Mouse (Mus musculus) granulocyte monocyte progenitor cell, adult 5-6 weeks (primary cell): ENCODE measurements around the gene Tmem91. TPM values are rescaled to one million over a fixed set of nuclear protein-coding genes. Genes with fewer than 3 reads are reported as not detected.

Experiments
- ATAC-seq: replicated peaks from 2 replicates; pipeline ENCODE4 v1.8.0; 2016; ENCODE audit warnings: mild to moderate bottlenecking, moderate TSS enrichment, inconsistent platforms; ENCODE audit not compliant: poor library complexity, severe bottlenecking
- total RNA-seq, 2 experiments: library from RNA; stranded (forward) in 1 of 2; stranded (reverse) in 1 of 2; fragments of 200-712, 200-1000 nt in 1 of 2; fragments of >200 nt in 1 of 2; fragmentation: Nextera tagmentation in 1 of 2; gene quantifications; 2 replicates each; pipeline ENCODE4 v1.2.3; 2014 to 2017

Tmem91 gene
- total RNA-seq, 2 experiments from 2014 or later, result 0.75 TPM; not detected in 1

DNA sequence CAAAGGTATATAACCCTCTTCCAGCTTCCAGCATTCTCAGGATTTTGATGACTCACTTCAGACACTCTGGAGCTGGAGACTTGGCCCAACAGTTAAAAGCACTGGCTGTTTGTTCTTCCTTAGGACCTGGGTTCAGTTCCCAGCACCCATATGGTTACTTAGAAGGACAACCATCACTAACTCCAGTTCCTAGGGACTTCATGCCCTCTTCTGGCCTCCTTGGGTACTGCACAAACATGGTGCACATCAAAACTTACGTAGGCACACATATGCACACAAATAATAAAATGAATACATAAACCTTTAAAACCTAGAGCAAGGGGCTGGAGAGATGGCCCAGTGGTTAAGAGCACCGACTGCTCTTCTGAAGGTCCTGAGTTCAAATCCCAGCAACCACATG lies 27.4 kb upstream of the Tmem91 start:
- ATAC-seq, result no peak

DNA sequence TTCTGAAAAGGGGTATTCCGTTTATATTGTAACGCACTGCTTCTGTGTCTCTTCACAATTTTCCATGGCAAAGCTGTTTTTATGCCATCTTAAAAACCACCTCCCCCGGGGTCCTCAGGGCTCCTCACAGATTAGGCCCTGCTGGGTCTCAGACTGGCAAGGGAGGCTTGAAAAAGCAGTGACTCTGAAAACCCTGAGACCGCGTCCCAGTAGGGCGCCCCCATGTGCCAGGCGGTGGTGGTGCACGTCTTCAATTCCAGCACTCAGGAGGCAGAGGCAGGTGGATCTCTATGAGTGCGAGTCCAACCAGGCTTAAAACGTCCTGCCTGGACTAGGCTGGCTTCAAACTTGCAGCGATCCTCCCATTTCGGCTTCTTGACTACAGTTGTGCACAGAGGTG lies 25.8 kb upstream of the Tmem91 start:
- ATAC-seq, result no peak

DNA sequence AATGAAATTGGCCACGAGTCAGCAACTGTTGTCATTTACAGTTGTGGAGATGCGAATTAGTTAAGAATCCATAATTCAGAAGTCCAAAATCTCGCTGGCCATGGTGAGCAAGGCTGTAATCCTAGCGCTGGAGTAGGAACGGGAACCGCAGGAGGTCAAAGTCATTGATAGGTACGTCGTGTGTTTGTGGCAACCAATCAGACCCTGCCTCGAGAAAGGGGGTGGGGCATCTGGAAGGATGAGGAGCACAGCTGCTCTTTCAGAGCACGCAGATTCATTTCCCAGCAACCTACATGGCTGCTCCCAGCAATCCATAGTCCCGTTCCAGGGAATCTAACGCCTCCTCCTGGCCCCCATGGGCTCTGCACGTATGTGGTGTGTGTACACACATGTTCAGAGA lies 24.9 kb upstream of the Tmem91 start:
- no peak for ATAC-seq

DNA sequence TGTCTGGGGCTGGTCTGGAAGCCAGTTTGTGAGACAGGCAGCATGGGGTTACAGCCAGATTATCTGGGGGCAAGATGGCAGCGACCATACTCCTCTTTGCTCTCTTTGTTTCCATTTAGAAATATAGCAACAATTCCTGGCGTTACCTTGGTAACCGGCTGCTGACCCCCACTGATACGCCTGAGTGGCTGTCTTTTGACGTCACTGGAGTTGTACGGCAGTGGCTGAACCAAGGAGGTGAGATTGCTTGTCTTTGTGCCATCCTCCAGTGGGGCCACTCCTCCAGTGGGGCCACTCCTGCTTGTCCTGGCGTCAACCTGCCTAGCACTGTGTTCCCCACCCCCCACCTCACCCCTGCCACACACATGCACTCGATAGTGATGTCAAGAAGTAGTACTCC lies 19.1 kb upstream of the Tmem91 start:
- no peak for ATAC-seq

DNA sequence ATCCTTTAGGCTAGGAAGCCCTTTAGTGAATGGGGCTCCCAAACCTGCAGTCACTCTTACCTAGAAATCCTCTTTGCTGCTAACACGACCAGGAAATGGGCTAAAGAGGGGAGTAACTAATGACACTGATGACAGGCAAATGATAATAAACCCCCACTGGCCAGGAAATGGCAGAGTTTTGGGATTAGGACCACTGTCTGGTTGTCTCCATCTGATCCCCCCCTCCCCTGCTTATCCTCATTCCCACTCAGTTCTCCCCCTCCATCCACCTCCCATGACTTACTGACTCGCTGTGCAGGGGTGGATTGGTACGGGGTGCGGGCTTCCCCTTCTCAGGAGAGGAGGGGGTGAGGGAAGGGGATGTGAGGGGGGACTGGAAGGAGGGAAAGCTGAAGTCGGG lies 15.1 kb upstream of the Tmem91 start:
- no peak for ATAC-seq

DNA sequence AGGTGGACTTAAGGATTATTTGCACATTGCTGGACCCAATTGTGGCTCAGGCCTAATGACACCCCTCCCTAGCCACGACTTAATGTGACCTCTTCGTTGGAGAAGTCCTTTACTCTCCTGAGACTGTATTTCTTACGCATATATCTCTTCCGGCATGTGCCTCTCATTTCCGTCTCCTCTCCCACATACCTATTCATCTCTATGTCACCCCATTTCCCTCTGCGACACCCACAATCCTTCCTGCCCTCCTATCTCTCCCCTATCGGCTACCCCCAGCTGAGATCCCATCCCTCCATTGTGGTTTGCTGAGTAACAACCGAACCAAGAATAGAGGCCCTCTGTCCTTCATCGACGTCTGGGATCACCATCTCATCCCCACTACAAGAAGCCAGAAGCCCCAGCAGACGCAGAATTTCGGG lies 14.6 kb upstream of the Tmem91 start:
- ATAC-seq, result peak; percentile 0; the same call in 1 of the 2 replicates

DNA sequence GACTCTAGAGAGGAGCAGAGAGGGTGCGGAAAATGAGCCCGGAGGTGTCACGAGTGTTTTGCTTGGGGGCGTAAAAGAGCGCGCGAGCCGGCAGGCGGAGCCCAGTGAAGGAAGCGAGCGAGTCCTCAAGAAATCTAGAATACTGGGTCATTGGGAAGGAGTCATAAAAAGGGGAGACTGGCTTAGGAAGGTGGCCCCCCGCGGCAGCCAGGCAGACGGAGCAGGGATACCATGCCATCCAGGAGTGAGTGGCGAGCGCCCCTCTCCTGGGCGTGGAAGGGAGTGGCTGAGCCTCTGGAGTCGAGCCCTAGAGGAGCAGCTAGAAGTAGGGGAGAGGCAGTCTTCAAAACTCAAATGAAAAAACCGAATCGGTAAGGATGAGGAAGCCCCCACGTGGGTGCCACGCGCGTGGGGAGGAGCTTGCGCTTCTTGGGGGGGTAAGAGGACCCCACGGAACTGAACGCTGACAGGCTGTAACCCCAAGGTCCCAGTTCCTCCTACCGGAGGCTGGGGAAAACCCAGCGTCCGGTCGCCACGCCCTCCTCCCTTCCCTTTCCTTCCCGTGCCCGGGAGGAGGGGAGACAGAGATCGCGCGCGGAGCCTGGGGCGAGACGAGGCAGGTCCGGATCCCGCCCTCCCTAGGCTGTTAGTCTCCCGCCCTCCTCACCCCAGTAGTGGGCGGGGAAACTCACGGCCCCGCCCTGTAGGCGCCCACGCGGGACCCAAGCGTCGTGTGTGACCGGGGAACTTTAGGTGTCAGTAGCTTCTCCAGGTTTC lies 14.0 kb upstream of the Tmem91 start:
- peak; percentile 70 for ATAC-seq

DNA sequence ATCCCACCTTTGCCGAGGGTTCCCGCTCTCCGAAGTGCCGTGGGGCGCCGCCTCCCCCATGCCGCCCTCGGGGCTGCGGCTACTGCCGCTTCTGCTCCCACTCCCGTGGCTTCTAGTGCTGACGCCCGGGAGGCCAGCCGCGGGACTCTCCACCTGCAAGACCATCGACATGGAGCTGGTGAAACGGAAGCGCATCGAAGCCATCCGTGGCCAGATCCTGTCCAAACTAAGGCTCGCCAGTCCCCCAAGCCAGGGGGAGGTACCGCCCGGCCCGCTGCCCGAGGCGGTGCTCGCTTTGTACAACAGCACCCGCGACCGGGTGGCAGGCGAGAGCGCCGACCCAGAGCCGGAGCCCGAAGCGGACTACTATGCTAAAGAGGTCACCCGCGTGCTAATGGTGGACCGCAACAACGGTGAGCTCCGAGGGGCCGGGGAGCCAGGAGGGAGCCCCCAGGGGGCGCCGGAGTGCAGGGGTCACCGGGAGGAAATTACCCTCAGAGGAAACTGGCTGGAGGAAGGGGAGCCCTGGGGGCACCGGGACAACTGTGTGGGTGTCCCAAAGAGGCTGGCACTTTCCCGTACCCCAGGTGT lies 12.9 kb upstream of the Tmem91 start:
- ATAC-seq, result peak; percentile 8

DNA sequence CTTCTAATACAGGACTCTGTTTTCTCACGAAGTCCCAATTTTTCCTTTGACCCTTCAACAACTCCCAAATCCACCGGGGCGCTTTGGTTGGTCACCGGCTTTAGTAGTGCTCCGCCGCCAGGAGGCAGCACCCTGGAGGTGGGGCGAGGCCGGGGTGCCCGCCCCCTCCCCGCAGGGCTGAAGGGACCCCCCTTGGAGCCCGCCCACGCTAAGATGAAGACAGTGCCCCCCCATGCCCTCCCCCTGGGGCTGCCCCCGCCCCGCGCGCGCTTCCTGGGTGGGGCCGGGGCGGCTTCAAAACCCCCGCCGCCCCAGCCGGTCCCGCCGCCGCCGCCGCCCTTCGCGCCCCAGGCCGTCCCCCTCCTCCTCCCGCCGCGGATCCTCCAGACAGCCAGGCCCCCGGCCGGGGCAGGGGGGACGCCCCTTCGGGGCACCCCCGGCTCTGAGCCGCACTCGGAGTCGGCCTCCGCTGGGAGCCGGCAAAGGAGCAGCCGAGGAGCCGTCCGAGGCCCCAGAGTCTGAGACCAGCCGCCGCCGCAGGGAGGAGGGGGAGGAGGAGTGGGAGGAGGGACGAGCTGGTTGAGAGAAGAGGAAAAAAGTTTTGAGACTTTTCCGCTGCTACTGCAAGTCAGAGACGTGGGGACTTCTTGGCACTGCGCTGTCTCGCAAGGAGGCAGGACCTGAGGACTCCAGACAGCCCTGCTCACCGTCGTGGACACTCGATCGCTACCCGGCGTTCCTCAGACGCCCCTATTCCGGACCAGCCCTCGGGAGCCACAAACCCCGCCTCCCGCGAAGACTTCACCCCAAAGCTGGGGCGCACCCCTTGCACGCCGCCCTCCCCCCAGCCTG lies 11.9 kb upstream of the Tmem91 start, which contains the start of gene Tgfb1:
TSS of gene Tgfb1 (plus strand) at position 323 of the 852 bp plus-strand sequence.
- peak; percentile 33 for ATAC-seq

DNA sequence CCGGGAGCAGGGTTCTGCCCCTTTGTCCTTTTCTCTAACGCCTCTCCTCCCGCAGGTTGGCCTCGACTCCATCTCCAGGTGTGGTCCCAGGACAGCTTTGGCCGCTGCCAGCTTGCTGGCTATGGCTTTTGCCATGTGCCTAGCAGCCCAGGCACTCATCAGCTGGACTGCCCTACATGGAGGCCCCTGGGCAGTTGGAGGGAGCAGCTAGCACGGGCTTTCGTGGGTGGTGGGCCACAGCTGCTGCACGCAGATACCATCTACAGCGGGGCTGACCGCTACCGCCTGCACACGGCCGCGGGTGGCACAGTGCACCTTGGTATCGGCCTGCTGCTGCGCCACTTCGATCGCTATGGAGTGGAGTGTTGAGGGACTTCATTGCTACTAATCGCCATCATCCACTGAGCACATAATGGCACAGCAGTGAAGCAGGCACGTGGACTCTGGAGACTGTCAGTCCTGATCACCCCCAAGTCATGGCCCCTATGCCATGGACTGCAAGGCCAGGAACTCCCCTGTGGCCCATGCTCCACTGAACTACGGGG lies 11.0 kb upstream of the Tmem91 start:
- no peak for ATAC-seq

DNA sequence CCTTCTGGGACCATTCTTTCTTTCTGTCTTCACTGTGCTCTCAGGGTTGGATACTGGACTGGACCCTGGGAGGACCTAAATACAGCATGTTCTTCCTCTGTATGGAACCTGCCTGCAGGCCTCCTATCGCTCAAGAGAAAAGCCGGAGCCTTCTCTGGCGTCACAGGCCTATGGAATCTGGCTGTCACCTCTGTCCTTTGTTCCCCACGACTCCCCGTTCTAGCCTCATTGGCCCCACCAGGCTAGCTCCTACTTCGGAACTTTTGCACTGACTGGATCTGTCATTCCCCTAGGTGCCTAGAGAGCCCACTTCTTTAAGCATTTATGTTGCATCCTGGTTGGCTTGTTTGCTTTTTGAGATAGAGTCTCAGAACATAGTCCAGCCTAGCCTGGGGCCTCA lies 9.7 kb upstream of the Tmem91 start:
- no peak for ATAC-seq

DNA sequence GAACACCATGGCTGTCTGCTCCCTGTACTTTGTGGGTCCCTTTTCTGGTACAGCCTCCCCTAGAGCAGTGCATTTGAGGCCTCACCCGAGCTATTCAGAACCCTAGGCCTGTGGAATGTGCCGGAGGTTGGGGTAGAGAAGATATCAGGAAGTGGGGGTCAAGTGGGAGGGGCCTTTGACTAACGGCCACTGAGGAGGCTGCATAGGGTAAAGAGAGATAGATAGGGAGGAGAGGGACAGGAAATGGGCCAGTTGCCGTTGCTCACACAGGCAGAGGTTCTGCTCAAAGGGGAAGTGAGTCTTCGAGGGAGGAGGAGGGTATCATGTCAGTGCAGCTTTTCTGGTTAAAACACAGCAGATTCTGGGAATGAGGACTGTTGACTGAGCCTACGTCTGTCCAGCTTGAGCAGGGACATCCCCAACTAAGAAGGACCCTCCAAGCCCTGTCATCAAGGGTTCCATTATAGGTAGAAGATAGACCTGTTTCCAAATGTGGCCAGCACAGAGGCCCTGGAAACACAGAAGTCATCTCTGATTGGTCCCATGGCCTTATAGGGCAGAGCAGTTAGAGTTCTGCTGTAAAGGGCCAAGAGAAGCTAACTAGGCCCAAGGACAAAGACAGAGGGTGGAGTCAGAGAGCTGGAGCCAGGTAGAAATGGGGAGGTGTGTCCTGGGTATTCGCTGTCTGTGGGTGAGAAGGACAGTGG lies 8.7 kb upstream of the Tmem91 start:
- peak; percentile 35 for ATAC-seq

DNA sequence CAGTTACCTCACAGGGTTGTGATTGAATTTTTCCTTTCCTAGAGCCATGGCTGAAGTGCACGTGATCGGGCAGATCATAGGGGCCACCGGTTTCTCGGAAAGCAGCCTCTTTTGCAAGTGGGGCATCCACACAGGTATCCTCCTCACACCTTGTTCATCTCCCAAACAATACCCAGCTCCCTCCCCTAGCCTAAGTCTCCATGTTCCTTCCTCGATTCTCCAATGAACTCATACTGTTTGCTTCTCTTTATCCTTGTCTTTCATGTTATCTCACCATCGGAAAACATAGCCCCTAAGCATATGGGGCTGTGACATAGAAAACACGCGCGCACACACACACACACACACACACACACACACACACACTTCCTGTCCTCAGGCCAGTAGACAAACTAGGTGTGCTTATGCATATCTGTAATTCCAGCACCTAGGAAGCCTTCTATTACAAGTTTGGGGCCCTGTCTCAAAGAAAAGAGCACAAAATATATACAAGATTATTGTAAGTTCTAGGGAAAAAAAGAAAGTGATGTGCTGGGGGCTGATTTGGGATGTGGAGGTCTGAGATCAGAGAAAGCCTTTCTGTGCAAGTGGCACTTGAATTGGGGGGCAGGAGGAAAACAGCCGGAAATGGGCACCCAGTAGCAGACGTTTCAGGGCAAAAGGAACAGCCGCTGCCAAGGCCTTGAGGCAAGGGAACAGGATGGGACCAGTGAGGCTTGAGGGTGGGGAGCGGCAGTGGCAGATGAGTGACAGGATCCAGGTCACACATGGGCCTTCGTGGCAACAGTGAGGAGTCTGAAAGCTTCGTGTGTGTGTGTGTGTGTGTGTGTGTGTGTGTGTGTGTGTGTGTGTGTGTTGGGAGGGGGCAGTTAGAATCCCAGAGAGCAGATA lies 6.6 kb upstream of the Tmem91 start:
- no peak for ATAC-seq

DNA sequence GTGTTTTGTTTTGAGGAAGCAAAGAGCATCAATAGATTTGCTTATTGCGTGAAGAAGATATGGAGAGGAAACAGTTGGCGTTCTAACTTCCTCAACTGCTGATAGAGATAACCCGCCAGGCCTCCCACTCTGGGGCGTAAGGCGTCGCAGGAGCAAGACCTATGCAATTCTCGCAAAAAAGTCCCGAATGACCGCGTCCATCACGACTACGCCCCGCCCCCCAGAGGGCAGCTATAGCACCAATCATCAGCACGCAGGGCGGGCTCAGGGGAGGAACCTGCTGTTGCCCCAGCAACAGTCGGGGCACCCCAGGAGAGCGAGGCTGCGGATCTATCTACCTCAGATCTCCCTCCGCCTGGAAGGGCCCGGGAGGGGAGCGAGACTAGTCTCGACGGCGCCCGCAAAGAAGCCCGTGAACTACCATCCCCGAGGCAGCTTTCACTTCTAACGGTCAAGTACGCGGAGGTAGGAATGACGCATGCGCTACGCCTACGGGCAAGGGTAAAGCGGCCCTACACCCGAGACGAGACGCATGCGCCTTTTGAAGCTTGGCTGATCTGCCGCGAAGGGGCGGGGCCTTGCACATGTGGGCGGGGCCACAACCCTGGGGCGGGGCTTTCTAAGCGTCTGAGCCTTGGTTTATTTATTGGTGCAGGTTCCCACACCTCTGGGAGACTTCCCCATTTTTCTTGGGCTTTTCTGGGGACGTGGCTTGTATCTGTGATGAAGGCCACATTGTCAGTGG lies 5.7 kb upstream of the Tmem91 start, which contains the start of gene B9d2:
TSS of gene B9d2 (plus strand) at position 267 of the 745 bp plus-strand sequence.
- peak; percentile 64 for ATAC-seq

DNA sequence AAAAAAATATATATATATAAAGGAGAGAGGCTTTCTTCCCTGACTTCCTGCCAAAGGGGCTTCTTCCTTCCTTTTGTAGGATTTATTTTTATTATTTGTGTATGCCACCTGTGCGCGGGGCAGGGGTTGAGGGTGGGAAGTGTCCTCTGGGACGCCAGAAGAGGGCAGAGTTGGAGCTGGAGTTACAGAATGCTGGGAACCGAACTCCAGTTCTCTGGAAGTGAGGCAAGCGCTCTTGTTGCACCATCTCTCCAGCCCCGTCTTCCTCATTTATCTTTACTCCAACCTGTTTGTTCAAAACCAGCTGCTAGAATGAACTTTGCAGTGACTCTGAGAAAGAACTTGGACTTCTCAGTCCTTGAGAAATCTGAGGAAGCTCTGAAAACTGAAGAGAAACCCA lies 5.0 kb upstream of the Tmem91 start:
- peak; percentile 31 for ATAC-seq

DNA sequence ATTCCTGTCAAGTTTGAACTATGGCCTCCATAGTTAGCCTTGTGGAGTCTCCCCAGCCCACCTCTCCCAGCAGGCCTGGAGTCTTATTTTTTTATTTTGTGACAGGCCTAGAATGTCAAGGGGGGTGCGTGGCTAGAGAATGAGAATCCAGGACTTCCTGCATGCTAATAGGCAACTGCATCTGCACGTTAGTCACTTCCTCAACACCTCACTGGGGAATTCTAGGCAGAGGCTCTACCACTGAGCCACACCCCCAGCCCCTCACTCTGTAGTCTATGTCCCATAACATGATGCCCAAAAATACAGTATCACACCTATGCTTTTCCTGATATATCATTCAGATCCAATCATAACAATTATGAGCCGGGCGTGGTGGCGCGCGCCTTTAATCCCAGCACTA lies 2.0 kb upstream of the Tmem91 start:
- no peak for ATAC-seq

DNA sequence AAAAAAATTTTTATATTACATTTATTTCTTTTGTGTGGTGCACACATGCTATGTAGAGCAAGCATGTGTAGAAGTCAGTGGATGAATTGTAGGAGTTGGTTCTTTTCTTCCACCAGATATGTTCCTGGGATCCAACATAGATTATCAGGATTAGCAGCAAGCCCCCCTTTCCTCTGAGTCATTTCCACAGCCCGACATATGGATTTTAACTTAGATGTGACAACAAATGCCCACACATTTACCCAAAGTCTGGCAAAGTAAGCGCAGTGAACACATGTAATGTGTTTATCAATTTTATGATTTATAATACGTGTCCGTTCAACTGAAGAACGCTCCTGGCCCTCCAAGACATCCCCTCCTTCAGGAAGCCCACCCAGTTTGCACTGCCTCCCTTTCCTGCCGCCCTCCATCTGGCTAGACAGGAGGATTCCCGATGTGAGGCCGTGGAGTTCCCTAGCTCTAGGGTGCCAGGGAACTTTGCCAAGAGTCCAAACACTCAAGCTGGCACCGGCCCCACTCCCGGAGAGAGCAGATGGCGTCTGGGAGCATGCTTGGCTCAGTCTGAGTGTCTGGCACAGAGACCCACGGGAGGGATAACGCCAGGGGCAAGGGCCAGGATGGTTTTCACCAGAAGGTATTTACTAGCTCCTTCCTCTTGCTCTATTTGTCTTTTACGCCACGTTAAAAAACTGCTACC lies 1.3 kb upstream of the Tmem91 start:
- ATAC-seq, result no peak

DNA sequence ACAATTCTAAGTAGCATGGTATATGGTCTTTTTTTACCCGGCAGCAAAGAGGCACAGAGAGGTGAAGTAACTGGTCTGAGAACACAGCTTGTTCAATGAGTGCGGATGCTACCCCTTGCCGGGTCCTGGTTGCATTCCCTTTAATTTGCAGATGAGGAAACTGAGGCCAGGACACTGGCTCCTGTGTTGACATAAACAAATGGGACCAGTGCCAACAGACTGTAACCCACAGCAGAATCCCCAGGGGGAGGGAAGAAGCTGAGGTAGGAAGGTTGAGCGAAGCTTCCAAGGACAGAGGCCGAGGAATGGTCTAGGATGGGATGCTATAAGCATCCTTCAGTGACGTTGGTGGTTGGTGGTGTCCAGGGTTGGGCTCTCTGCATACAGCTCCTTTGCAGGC lies 439 bp upstream of the Tmem91 start:
- no peak for ATAC-seq
